Mouse (Mus musculus): ENCODE data around the gene Akap2. TPM values are rescaled to one million over a fixed set of nuclear protein-coding genes. Genes with fewer than 3 reads are reported as not detected.

Akap2 gene
- polyA plus RNA-seq, 1 experiment from 2014 or later = 33.3 TPM

GRCm38 (mm10) chr4:57855281-57855941 is 138.0 kb downstream of the Akap2 start:
- Histone ChIP-seq H3K27me3 (ENCODE audit: low read depth, poor library complexity, severe bottlenecking) (no peaks in the 10 kb centered on the region), H3K9me3 (replicated peaks) (no peaks in the 10 kb centered on the region), H3K27ac (no peak overlapping the region), H3K4me3 (no peak overlapping the region), H3K36me3 (peaks cover 78% of the 10 kb centered on the region), H3K4me1 (peaks cover 25% of the 10 kb centered on the region)
- no peak for DNase-seq (ENCODE audit: low spot score)
- 94% methylated on average over 18 of the region's 18 CpGs for WGBS

GRCm38 (mm10) chr4:57856673-57857072 is 139.2 kb downstream of the Akap2 start:
- Histone ChIP-seq H3K27me3 (ENCODE audit: low read depth, poor library complexity, severe bottlenecking) (no peaks in the 10 kb centered on the region), H3K4me1 (peaks cover 26% of the 10 kb centered on the region), H3K36me3 (peaks cover 79% of the 10 kb centered on the region), H3K9me3 (replicated peaks) (no peaks in the 10 kb centered on the region), H3K27ac (no peak overlapping the region), H3K4me3 (no peak overlapping the region)
- WGBS = 96% methylated on average over 10 of the region's 10 CpGs
- DNase-seq (ENCODE audit: low spot score) = no peak

- Histone ChIP-seq H3K4me1 (peaks cover 22% of the 10 kb centered on the region; the same call in 1 of the 2 replicates), H3K27ac (no peak overlapping the region), H3K27me3 (ENCODE audit: low read depth, poor library complexity, severe bottlenecking) (no peaks in the 10 kb centered on the region), H3K36me3 (peaks cover 63% of the 10 kb centered on the region), H3K4me3 (no peak overlapping the region), H3K9me3 (replicated peaks) (no peaks in the 10 kb centered on the region)
- 84% methylated on average over 6 of the region's 6 CpGs for WGBS
- DNase-seq (ENCODE audit: low spot score) = no peak
These were observed 142.8 kb downstream of the Akap2 start for GRCm38 (mm10) chr4:57860204-57860611.

- no peak overlapping the region for H3K4me3 ChIP-seq
- 73% methylated on average over 6 of the region's 6 CpGs for WGBS
- no peak for DNase-seq (ENCODE audit: low spot score)
These were observed 143.7 kb downstream of the Akap2 start for GRCm38 (mm10) chr4:57861166-57861565.

GRCm38 (mm10) chr4:57861856-57862255 is 144.4 kb downstream of the Akap2 start:
- no peak overlapping the region for H3K27ac ChIP-seq
- no peak for DNase-seq (ENCODE audit: low spot score)
- no peak overlapping the region for H3K4me3 ChIP-seq
- H3K27me3 ChIP-seq (ENCODE audit: low read depth, poor library complexity, severe bottlenecking) = no peaks in the 10 kb centered on the region
- peaks cover 54% of the 10 kb centered on the region for H3K36me3 ChIP-seq
- H3K9me3 ChIP-seq (replicated peaks) = no peaks in the 10 kb centered on the region
- WGBS = 72% methylated on average over 8 of the region's 8 CpGs
- peaks cover 37% of the 10 kb centered on the region for H3K4me1 ChIP-seq

More at GRCm38 (mm10) chr4:57861166-57861565, 143.7 kb downstream of the Akap2 start:
- H3K9me3 ChIP-seq (replicated peaks) = no peaks in the 10 kb centered on the region
- peaks cover 60% of the 10 kb centered on the region for H3K36me3 ChIP-seq
- peaks cover 32% of the 10 kb centered on the region for H3K4me1 ChIP-seq
- no peaks in the 10 kb centered on the region for H3K27me3 ChIP-seq (ENCODE audit: low read depth, poor library complexity, severe bottlenecking)
- no peak overlapping the region for H3K27ac ChIP-seq

GRCm38 (mm10) chr4:57862269-57862986 is 145.0 kb downstream of the Akap2 start:
- WGBS = 78% methylated on average over 9 of the region's 9 CpGs
- Histone ChIP-seq H3K4me1 (peaks cover 42% of the 10 kb centered on the region), H3K4me3 (no peak overlapping the region), H3K9me3 (replicated peaks) (no peaks in the 10 kb centered on the region), H3K27me3 (ENCODE audit: low read depth, poor library complexity, severe bottlenecking) (no peaks in the 10 kb centered on the region), H3K36me3 (peaks cover 53% of the 10 kb centered on the region), H3K27ac (0 out of 2 replicates have a peak overlapping the region, but pooled peaks have one; percentile 31)
- DNase-seq (ENCODE audit: low spot score) = no peak

- no peak for DNase-seq (ENCODE audit: low spot score)
- 20% methylated on average over 2 of the region's 2 CpGs for WGBS
- peak overlapping the region; percentile 54; the same call in 1 of the 2 replicates for H3K27ac ChIP-seq
These were observed 148.6 kb downstream of the Akap2 start for GRCm38 (mm10) chr4:57866088-57866487.

GRCm38 (mm10) chr4:57866990-57867389 is 149.5 kb downstream of the Akap2 start:
- WGBS = 82% methylated on average over 9 of the region's 9 CpGs

More at GRCm38 (mm10) chr4:57866088-57866487, 148.6 kb downstream of the Akap2 start:
- peaks cover 41% of the 10 kb centered on the region for H3K4me1 ChIP-seq
- no peaks in the 10 kb centered on the region for H3K27me3 ChIP-seq (ENCODE audit: low read depth, poor library complexity, severe bottlenecking)
- peaks cover 39% of the 10 kb centered on the region for H3K36me3 ChIP-seq
- no peak overlapping the region for H3K4me3 ChIP-seq
- H3K9me3 ChIP-seq (replicated peaks) = no peaks in the 10 kb centered on the region

GRCm38 (mm10) chr4:57867454-57867853 is 150.0 kb downstream of the Akap2 start:
- WGBS = 61% methylated on average over 10 of the region's 10 CpGs
- peaks cover 28% of the 10 kb centered on the region for H3K4me1 ChIP-seq
- no peaks in the 10 kb centered on the region for H3K9me3 ChIP-seq (replicated peaks)
- peak overlapping the region; percentile 46; the same call in 1 of the 2 replicates for H3K27ac ChIP-seq
- H3K4me3 ChIP-seq = no peak overlapping the region
- H3K27me3 ChIP-seq (ENCODE audit: low read depth, poor library complexity, severe bottlenecking) = no peaks in the 10 kb centered on the region
- H3K36me3 ChIP-seq = peaks cover 40% of the 10 kb centered on the region
- DNase-seq (ENCODE audit: low spot score) = no peak

More at GRCm38 (mm10) chr4:57866990-57867389, 149.5 kb downstream of the Akap2 start:
- no peak overlapping the region for H3K27ac ChIP-seq
- no peaks in the 10 kb centered on the region for H3K27me3 ChIP-seq (ENCODE audit: low read depth, poor library complexity, severe bottlenecking)
- no peaks in the 10 kb centered on the region for H3K9me3 ChIP-seq (replicated peaks)
- no peak for DNase-seq (ENCODE audit: low spot score)
- no peak overlapping the region for H3K4me3 ChIP-seq
- H3K36me3 ChIP-seq = peaks cover 37% of the 10 kb centered on the region
- H3K4me1 ChIP-seq = peaks cover 33% of the 10 kb centered on the region

GRCm38 (mm10) chr4:57879137-57879536 is 161.7 kb downstream of the Akap2 start:
- Histone ChIP-seq H3K36me3 (peaks cover 22% of the 10 kb centered on the region), H3K9me3 (replicated peaks) (no peaks in the 10 kb centered on the region), H3K4me1 (0 out of 2 replicates have a peak, but pooled peaks cover 3% of the 10 kb centered on the region), H3K4me3 (no peak overlapping the region), H3K27ac (no peak overlapping the region), H3K27me3 (ENCODE audit: low read depth, poor library complexity, severe bottlenecking) (no peaks in the 10 kb centered on the region)
- WGBS = 92% methylated on average over 5 of the region's 5 CpGs
- no peak for DNase-seq (ENCODE audit: low spot score)

GRCm38 (mm10) chr4:57879804-57880357 is 162.4 kb downstream of the Akap2 start:
- H3K27ac ChIP-seq = no peak overlapping the region
- no peaks in the 10 kb centered on the region for H3K27me3 ChIP-seq (ENCODE audit: low read depth, poor library complexity, severe bottlenecking)
- no peaks in the 10 kb centered on the region for H3K9me3 ChIP-seq (replicated peaks)

GRCm38 (mm10) chr4:57883520-57884421 is 166.3 kb downstream of the Akap2 start:
- WGBS = 89% methylated on average over 7 of the region's 7 CpGs
- Histone ChIP-seq H3K4me3 (no peak overlapping the region), H3K9me3 (replicated peaks) (no peaks in the 10 kb centered on the region), H3K4me1 (peaks cover 10% of the 10 kb centered on the region; the same call in 1 of the 2 replicates), H3K36me3 (peaks cover 25% of the 10 kb centered on the region), H3K27ac (no peak overlapping the region), H3K27me3 (ENCODE audit: low read depth, poor library complexity, severe bottlenecking) (no peaks in the 10 kb centered on the region)
- DNase-seq (ENCODE audit: low spot score) = no peak

More at GRCm38 (mm10) chr4:57879804-57880357, 162.4 kb downstream of the Akap2 start:
- DNase-seq (ENCODE audit: low spot score) = peak; percentile 89
- Histone ChIP-seq H3K36me3 (peaks cover 25% of the 10 kb centered on the region), H3K4me3 (no peak overlapping the region), H3K4me1 (0 out of 2 replicates have a peak, but pooled peaks cover 3% of the 10 kb centered on the region)
- 14% methylated on average over 6 of the region's 6 CpGs for WGBS

All from limb, embryonic 10.5 days (tissue).